Mouse (Mus musculus): ENCODE measurements at regions not wholly inside any gene's neighbourhood (a gene's known extent, or its start where the extent isn't known, plus 50 kb on each side); places are given as distances from the start of the nearest gene placed in this dataset.

DNA sequence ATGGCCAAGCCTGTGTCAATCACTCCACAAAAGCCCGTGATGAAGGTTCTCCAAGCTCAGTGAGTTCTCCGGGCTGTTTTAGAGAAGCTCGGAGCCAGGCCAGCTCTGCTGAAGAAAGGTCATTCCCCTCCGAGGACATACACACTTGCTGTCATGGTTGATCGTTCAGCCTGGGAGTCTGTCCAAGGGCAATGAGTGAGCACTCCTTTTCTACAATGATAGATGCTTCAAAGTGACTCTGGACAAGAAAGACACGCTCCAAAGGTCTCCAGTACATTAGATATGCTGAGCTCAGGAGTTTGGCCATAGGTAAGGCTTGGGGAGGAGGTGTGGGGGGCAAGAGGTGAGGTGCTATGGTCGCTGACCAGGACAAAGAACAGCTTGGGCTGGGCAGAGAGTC lies 66.5 kb upstream of the 1700016C15Rik start:
- Histone ChIP-seq H3K27ac (no peak overlapping the region), H3K4me3 (no peak overlapping the region), H3K27me3 (ENCODE audit: poor library complexity, severe bottlenecking) (no peaks in the 10 kb centered on the region), H3K36me3 (replicated peaks) (no peaks in the 10 kb centered on the region), H3K4me1 (no peaks in the 10 kb centered on the region), H3K9me3 (no peaks in the 10 kb centered on the region)
- DNase-seq (ENCODE audit: extremely low spot score, low spot score) = no peak
- WGBS = 84% methylated on average over 7 of the region's 7 CpGs

DNA sequence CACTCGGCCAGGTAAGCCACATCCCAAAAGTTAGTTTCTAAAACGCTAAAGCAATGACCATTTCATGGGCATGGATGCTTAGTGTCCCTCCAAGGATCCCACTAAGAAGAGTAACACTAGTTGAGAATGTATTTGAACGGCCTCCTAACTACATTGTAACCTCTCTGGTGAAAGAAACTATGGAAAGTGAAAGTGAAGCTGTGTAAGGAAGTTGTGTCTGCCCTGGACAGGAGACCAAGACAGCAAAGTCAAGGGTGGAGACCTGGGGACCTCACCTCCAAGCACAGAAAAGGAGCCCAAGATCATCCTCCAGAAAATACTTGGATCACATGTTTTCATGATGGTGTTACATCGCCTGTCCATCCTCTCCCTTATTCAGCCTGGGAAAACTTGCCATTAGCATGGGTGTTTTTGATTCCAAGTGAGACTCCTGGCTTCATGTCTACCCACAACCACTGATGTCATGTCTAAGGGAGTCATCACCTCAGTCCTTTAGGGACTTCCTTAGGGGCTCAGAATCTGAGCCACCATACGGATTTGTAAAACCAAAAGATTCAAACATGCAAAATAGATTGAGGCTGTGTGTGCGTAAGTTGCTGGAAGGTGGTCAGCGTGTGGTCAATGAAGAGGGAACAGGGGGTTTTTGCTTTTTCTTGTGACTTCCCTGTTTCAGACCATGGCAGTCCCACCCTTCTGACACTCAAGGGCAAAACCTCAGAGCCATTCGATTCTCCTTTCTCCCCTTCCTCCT lies 62.4 kb upstream of the 1700016C15Rik start:
- Histone ChIP-seq H3K27ac (no peak overlapping the region), H3K9me3 (no peaks in the 10 kb centered on the region), H3K27me3 (ENCODE audit: poor library complexity, severe bottlenecking) (no peaks in the 10 kb centered on the region), H3K4me3 (no peak overlapping the region), H3K4me1 (no peaks in the 10 kb centered on the region), H3K36me3 (replicated peaks) (no peaks in the 10 kb centered on the region)
- WGBS = 88% methylated on average over 8 of the region's 8 CpGs
- DNase-seq (ENCODE audit: extremely low spot score, low spot score) = no peak

GRCm38 (mm10) chr1:177670576-177670975 lies 59.0 kb upstream of the 1700016C15Rik start:
- no peaks in the 10 kb centered on the region for H3K36me3 ChIP-seq (replicated peaks)
- no peak overlapping the region for H3K27ac ChIP-seq
- 97% methylated on average over 1 of the region's 1 CpGs for WGBS
- no peaks in the 10 kb centered on the region for H3K9me3 ChIP-seq
- H3K4me3 ChIP-seq = no peak overlapping the region
- H3K4me1 ChIP-seq = no peaks in the 10 kb centered on the region
- H3K27me3 ChIP-seq (ENCODE audit: poor library complexity, severe bottlenecking) = no peaks in the 10 kb centered on the region
- no peak for DNase-seq (ENCODE audit: extremely low spot score, low spot score)

- no peaks in the 10 kb centered on the region for H3K4me1 ChIP-seq
- H3K36me3 ChIP-seq (replicated peaks) = no peaks in the 10 kb centered on the region
- 93% methylated on average over 5 of the region's 5 CpGs for WGBS
- no peak overlapping the region for H3K4me3 ChIP-seq
- H3K27me3 ChIP-seq (ENCODE audit: poor library complexity, severe bottlenecking) = no peaks in the 10 kb centered on the region
- no peak for DNase-seq (ENCODE audit: extremely low spot score, low spot score)
- H3K9me3 ChIP-seq = no peaks in the 10 kb centered on the region
- H3K27ac ChIP-seq = no peak overlapping the region
Measured at GRCm38 (mm10) chr1:177676657-177677056, 53.0 kb upstream of the 1700016C15Rik start.

- Histone ChIP-seq H3K4me1 (peaks cover 8% of the 10 kb centered on the region), H3K9me3 (no peaks in the 10 kb centered on the region), H3K4me3 (no peak overlapping the region), H3K27me3 (ENCODE audit: poor library complexity, severe bottlenecking) (no peaks in the 10 kb centered on the region), H3K36me3 (replicated peaks) (no peaks in the 10 kb centered on the region), H3K27ac (no peak overlapping the region)
- 84% methylated on average over 4 of the region's 4 CpGs for WGBS
- no peak for DNase-seq (ENCODE audit: extremely low spot score, low spot score)
Measured at GRCm38 (mm10) chr1:177678832-177679231, 50.8 kb upstream of the 1700016C15Rik start.

All from forebrain, embryonic 10.5 days (tissue).